ENCODE assay signal across 9 mouse cellular contexts in genomic region chr9:123258796-123259195, GRCm38 (mm10). TPM values are rescaled to one million over a fixed set of nuclear protein-coding genes. Genes with fewer than 3 reads are reported as not detected.
DNase-seq lines count a peak whose midpoint lies in the region; ATAC-seq and TF ChIP-seq lines count a peak whose summit lies in the region.
"Had no signal": no experiment of that assay in that cellular context is flagged by ENCODE, and none has a peak within 500 bp of the region (broad histone marks: within the 10 kb centered on the region; RNA-seq: fewer than 3 reads in every experiment).

No protein-coding gene starts in this region.

- H3K27me3 ChIP-seq in kidney, postnatal 0 days (ENCODE audit: insufficient read depth, low read length), result 0 out of 2 replicates have a peak, but pooled peaks cover 4% of the 10 kb centered on the region
- H3K27me3 ChIP-seq in hindbrain, embryonic 13.5 days, result peaks cover 26% of the 10 kb centered on the region
- no peaks in the 10 kb centered on the region; the same call in 1 of the 2 replicates for H3K27me3 ChIP-seq in midbrain, embryonic 16.5 days (ENCODE audit: control insufficient read depth, insufficient read depth, low read depth, low read length)

- no peak overlapping the region for H3K4me3 ChIP-seq in kidney, postnatal 0 days (replicated peaks; ENCODE audit: low read depth, low read length)
- H3K4me3 ChIP-seq in hindbrain, embryonic 13.5 days, result peak overlapping the region; percentile 81
- peak overlapping the region; percentile 86 for H3K4me3 ChIP-seq in midbrain, embryonic 16.5 days (ENCODE audit: low read depth, low read length)

- 34% methylated on average over 10 of the region's 10 CpGs for WGBS in kidney, postnatal 0 days
- WGBS in hindbrain, embryonic 13.5 days, result 18% methylated on average over 10 of the region's 10 CpGs
- WGBS in midbrain, embryonic 16.5 days, result 18% methylated on average over 10 of the region's 10 CpGs

- H3K4me1 ChIP-seq in kidney, postnatal 0 days (replicated peaks; ENCODE audit: insufficient read depth, low read length), result 0 out of 2 replicates have a peak, but pooled peaks cover 6% of the 10 kb centered on the region
- H3K4me1 ChIP-seq in hindbrain, embryonic 13.5 days (replicated peaks), result peaks cover 8% of the 10 kb centered on the region; the same call in 1 of the 2 replicates
- no peaks in the 10 kb centered on the region for H3K4me1 ChIP-seq in midbrain, embryonic 16.5 days (ENCODE audit: control insufficient read depth, insufficient read depth, low read length)

- H3K9ac ChIP-seq in kidney, postnatal 0 days (ENCODE audit: low read depth, low read length), result no peak overlapping the region
- H3K9ac ChIP-seq in hindbrain, embryonic 13.5 days, result peak overlapping the region; percentile 43; the same call in 1 of the 2 replicates
- H3K9ac ChIP-seq in midbrain, embryonic 16.5 days (ENCODE audit: low read depth, low read length), result peak overlapping the region; percentile 33; the same call in 1 of the 2 replicates

- no peaks in the 10 kb centered on the region for H3K36me3 ChIP-seq in kidney, postnatal 0 days (ENCODE audit: insufficient read depth, low read length)
- no peaks in the 10 kb centered on the region for H3K36me3 ChIP-seq in hindbrain, embryonic 13.5 days
- H3K36me3 ChIP-seq in midbrain, embryonic 16.5 days (ENCODE audit: control insufficient read depth, insufficient read depth, low read length), result no peaks in the 10 kb centered on the region

- H3K27ac ChIP-seq in kidney, postnatal 0 days, result no peak overlapping the region
- no peak overlapping the region for H3K27ac ChIP-seq in hindbrain, embryonic 13.5 days
- no peak overlapping the region for H3K27ac ChIP-seq in midbrain, embryonic 16.5 days (ENCODE audit: low read length)

- no peak for DNase-seq in kidney, postnatal 0 days (ENCODE audit: low spot score)
- no peak for DNase-seq in kidney, postnatal 25 days
- DNase-seq in cerebellum, postnatal 25 days, result peak; percentile 9 to 33
- DNase-seq in kidney, adult 18-20 months, result no peak
- DNase-seq in adrenal gland, adult 2 months, result no peak

- peak overlapping the region; percentile 97; the same call in 1 of the 2 replicates for H3K4me2 ChIP-seq in kidney, postnatal 0 days (ENCODE audit: low read length)
- H3K4me2 ChIP-seq in hindbrain, embryonic 13.5 days, result peak overlapping the region; percentile 80
- H3K4me2 ChIP-seq in midbrain, embryonic 16.5 days (ENCODE audit: low read length), result peak overlapping the region; percentile 77

- ATAC-seq in kidney, postnatal 0 days (replicated peaks; ENCODE audit: low FRiP score, low read depth), result no peak
- ATAC-seq in hindbrain, embryonic 13.5 days (ENCODE audit: low FRiP score), result no peak
- no peak for ATAC-seq in midbrain, embryonic 16.5 days
- no peak for ATAC-seq in frontal cortex, adult (ENCODE audit: low TSS enrichment)

- TF ChIP-seq CTCF in kidney, postnatal 0 days (IDR thresholded peaks at IDR 0.05; ENCODE audit: low read depth), result peak; percentile 11; the same call in 1 of the 2 replicates

- no peaks in the 10 kb centered on the region for H3K9me3 ChIP-seq in kidney, postnatal 0 days (replicated peaks; ENCODE audit: low read length)
- H3K9me3 ChIP-seq in hindbrain, embryonic 13.5 days, result no peaks in the 10 kb centered on the region
- no peaks in the 10 kb centered on the region for H3K9me3 ChIP-seq in midbrain, embryonic 16.5 days (replicated peaks; ENCODE audit: control insufficient read depth, low read length, poor library complexity, severe bottlenecking)

RNA-seq across cellular contexts. Expression of gene Tmem158, which starts 1.8 kb away (rescaled TPM):
- 8.2 and 12.2 TPM in 2 replicates for polyA plus RNA-seq in kidney, postnatal 0 days (2015; fragmentation: Nextera tagmentation; extraction: Ambion mirVana)
- 22.0 and 24.5 TPM in 2 replicates for polyA plus RNA-seq in hindbrain, embryonic 13.5 days (2015; fragmentation: Nextera tagmentation; extraction: Ambion mirVana)
- 30.1 and 35.8 TPM in 2 replicates for polyA plus RNA-seq in midbrain, embryonic 16.5 days (2015; fragmentation: Nextera tagmentation; extraction: Ambion mirVana)
- total RNA-seq in adrenal gland, adult 2 months (2021), result 10 to 100 TPM in 1 of 2 experiments, 1 to 10 TPM in 1; 4.5 to 11.0 TPM
- polyA plus RNA-seq in adrenal gland, adult 2 months (2012; rRNA removed), result 42.7 and 50.3 TPM in 2 replicates

RNA-seq across cellular contexts. Expression of gene Cdcp1, which starts 43.0 kb away (rescaled TPM):
- polyA plus RNA-seq in kidney, postnatal 0 days (2015; fragmentation: Nextera tagmentation; extraction: Ambion mirVana), result 6.8 and 7.4 TPM in 2 replicates
- polyA plus RNA-seq in hindbrain, embryonic 13.5 days (2015; fragmentation: Nextera tagmentation; extraction: Ambion mirVana), result 0.09 and 0.16 TPM in 2 replicates
- polyA plus RNA-seq in midbrain, embryonic 16.5 days (2015; fragmentation: Nextera tagmentation; extraction: Ambion mirVana), result 0.07 and 0.19 TPM in 2 replicates
- under 1 TPM; 0.14 to 0.17 TPM for total RNA-seq in adrenal gland, adult 2 months (2021)
- 0.06 and 0.08 TPM in 2 replicates for polyA plus RNA-seq in adrenal gland, adult 2 months (2012; rRNA removed)
- total RNA-seq: layer of hippocampus, adult 18-20 months had no signal

Comparison
In these comparisons a context has a peak if more than half of its experiments do, and no peak if none do; other contexts are left out.
1. DNase-seq: peak in cerebellum, postnatal 25 days (2 of 2); none in kidney, postnatal 0 days (single experiment), kidney, postnatal 25 days (0 of 2), kidney, adult 18-20 months (single experiment) and adrenal gland, adult 2 months (single experiment).
2. Peak in every context shown above with its lines, with median percentiles within 50 percentile points of each other: H3K4me2 ChIP-seq.